Mouse (Mus musculus): ENCODE results near the gene Hfe2.
"Not testable (repeated sequence)": the region's sequence is repeated elsewhere in the genome, so short reads cannot be mapped to it uniquely, and the experiment has no call there.

Hfe2 gene

GRCm38 (mm10) chr3:96496620-96497275 lies 28.2 kb upstream of the Hfe2 start:
- DNase-seq: not testable (repeated sequence)

GRCm38 (mm10) chr3:96497451-96498028 lies 27.4 kb upstream of the Hfe2 start:
- peak; percentile 83 for DNase-seq

GRCm38 (mm10) chr3:96498476-96499245 lies 26.3 kb upstream of the Hfe2 start:
- peak; percentile 32 for DNase-seq

GRCm38 (mm10) chr3:96499481-96500288 lies 25.3 kb upstream of the Hfe2 start:
- DNase-seq: peak; percentile 78

- DNase-seq: peak; percentile 90
These were observed 24.7 kb upstream of the Hfe2 start for GRCm38 (mm10) chr3:96500289-96500621.

- DNase-seq: peak; percentile 81
These were observed 24.2 kb upstream of the Hfe2 start for GRCm38 (mm10) chr3:96500691-96501265.

- peak; percentile 80 for DNase-seq
These were observed 23.4 kb upstream of the Hfe2 start for GRCm38 (mm10) chr3:96501391-96502115.

DNA sequence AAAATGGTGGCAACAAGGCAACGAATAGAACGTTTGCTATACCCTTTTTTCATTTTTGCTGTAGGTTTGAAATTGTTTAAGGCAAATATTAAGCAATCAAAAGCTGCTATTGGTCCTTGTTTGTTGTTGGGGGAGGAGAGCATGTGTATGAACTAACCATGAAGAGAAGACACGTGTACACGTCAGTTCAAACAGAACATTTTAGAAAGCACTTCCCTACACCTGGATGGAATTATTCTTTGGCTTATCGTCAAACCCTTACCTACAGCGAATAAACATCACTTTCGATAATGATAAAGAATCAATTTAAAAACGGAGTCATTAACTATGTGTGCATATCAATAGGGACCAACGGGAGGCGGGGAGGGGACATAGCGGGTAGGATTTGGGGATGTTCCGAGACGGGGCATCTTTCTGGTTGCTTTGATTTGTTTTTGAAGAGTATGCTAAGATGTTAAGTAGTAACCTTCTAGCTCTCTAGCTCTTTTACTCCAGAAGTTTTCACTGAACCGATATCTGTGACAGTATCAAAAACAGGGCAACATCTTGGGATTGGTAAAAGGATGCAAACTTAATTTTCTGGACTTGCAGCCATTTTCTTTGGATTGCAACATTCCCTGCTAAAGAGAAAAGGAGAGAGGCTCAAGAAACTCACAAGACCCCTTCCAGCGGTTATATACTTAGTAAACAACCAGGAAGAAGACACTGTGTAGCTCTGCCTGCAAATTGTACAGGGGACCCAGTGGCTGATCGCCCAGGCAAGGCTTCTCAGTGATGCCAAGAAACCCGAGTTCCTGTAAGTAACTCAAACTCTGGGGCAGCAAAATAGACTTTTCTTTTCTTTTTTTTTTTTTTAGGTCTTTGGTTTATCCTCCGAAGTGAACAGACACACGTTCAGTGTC lies 22.5 kb upstream of the Hfe2 start:
- DNase-seq: peak; percentile 30

- peak; percentile 59 for DNase-seq
These were observed 21.9 kb upstream of the Hfe2 start for GRCm38 (mm10) chr3:96503083-96503450.

GRCm38 (mm10) chr3:96503946-96504345 lies 21.0 kb upstream of the Hfe2 start:
- DNase-seq: no peak

- DNase-seq: no peak
These were observed 20.0 kb upstream of the Hfe2 start for GRCm38 (mm10) chr3:96504931-96505330.

GRCm38 (mm10) chr3:96506396-96507047 lies 18.4 kb upstream of the Hfe2 start:
- no peak for DNase-seq

GRCm38 (mm10) chr3:96507966-96508365 lies 17.0 kb upstream of the Hfe2 start:
- not testable (repeated sequence) for DNase-seq

DNA sequence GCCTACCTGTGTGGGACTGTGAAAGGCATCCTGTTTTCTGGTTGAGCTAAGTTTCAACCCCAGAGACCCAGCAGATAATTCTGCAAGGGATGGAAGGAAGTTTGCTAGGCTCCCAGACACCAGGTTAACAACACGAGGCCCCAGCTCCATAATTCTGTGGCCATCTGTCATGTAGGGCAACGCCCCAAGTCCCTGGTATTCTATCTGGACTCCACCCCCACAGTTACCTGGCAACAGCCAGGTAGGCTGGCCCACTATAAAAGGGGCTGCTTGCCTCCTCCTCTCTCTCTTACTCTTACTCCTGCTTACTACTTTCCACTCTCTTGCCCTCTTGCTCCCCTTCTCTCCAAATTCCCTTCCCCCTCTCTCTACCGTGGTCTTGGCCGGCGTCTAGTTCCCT lies 4.8 kb upstream of the Hfe2 start:
- no peak for DNase-seq

DNA sequence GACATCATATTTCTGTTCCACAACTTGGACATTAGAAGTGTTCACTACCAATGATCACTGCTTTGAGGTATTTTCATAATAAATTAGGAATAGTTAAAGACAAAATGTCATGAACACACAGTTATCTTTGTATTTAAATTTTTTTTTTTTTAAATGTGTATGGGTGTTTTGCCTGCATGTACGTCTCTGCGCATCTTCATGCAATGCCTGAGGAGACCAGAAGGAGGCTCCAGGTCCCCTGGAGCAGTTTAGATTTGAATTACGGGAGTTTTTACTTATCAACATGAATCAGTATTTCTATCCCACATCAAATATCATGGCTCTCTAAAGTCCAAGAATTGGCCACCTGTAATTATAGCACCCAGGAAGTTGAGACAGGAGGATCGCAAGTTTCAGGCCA lies 2.8 kb upstream of the Hfe2 start:
- DNase-seq: no peak

GRCm38 (mm10) chr3:96524028-96524810 lies 753 bp upstream of the Hfe2 start:
- no peak for DNase-seq

DNA sequence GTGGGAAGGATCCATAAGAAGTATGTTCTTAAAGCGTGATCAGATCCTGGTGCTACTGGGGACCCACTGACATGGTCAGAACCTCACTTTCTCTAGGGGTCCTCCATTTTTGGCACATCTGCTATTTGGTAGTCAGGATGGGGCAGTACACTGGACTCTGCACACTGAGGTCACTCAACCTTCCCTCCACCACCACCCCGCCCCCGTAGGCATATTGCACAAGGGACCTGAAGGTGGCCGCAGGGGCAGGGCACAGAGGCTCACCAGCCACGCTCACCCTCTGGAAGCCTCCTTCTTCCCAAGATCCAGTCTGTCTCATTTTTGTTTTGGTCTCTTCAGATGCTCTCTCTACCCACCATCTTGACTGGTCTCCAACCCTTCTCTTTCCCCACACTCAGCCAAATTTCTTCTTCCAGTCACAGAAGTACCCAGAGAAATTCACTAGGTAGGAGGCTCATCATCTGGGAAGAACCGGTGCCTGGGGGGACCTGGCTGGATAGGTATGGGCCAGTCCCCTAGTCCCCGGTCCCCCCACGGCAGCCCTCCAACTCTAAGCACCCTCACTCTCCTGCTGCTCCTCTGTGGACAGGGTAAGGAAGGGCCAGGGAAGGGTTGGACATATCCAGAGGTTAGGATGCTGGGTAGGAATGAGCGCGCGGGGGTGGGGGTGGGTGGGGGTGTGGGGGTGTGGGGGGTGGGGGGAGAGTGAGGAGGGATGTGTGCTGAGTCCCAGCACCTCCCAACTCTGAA lies 1.2 kb downstream of the Hfe2 start:
- DNase-seq: no peak

DNA sequence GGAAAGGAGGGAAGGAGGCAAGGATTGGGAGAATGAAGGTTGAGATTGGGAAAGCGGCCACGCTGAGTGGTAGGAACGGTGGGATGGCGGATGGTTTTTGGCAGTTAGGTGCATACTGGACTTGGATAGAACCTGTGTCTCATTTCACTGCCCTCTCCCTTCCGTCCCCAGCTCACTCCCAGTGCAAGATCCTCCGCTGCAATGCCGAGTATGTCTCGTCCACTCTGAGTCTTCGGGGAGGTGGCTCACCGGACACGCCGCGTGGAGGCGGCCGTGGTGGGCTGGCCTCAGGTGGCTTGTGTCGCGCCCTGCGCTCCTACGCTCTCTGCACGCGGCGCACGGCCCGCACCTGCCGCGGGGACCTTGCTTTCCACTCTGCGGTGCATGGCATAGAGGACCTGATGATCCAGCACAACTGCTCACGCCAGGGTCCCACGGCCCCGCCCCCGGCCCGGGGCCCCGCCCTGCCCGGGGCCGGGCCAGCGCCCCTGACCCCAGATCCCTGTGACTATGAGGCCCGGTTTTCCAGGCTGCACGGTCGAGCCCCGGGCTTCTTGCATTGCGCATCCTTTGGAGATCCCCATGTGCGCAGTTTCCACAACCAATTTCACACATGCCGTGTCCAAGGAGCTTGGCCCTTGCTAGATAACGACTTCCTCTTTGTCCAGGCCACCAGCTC lies 2.0 kb downstream of the Hfe2 start:
- DNase-seq: no peak

DNA sequence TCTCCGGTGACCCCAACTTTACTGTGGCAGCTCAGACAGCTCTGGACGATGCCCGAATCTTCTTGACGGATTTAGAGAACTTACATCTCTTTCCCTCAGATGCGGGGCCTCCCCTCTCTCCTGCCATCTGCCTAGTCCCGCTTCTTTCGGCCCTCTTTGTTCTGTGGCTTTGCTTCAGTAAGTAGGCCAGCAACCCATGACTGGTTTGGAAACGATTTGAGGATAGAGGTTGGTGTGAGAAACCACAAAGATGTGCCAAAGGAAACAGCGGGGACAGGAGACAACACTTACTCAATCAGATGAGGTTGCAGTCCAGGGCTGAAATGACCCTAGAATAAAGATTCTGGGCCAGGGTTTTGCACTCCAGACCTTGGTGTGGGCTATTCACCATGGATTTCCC lies 3.5 kb downstream of the Hfe2 start:
- no peak for DNase-seq

Data from cerebellum, adult 11-12 months (tissue).